Mouse (Mus musculus) MEL (cell line): ENCODE measurements around the gene Lrrc25. TPM values are rescaled to one million over a fixed set of nuclear protein-coding genes. Genes with fewer than 3 reads are reported as not detected.
A peak's percentile ranks its signal among the peaks of the same experiment; 100 is the strongest.

Source experiments
- DNase-seq: peaks from one replicate; pipeline ENCODE4 v3.0.0; 2011; ENCODE audit warnings: low read depth, low spot score
- H3K27ac ChIP-seq: 2 replicates; pipeline ENCODE4 v1.5.1; 2012; ENCODE audit warnings: low read depth, mild to moderate bottlenecking, control low read depth, low read length, moderate library complexity; ENCODE audit not compliant: control insufficient read depth
- H3K27me3 ChIP-seq, 2 experiments: fragments of 150-350 bp in 1 of 2; sonication (generic) in 1 of 2; 2 replicates each; pipeline ENCODE4 v1.6.1; 2012; ENCODE audit warnings: low read length in 2 of 2, mild to moderate bottlenecking in 2 of 2, improper control_type of control experiment in 1 of 2, moderate library complexity in 1 of 2; ENCODE audit not compliant: insufficient read depth in 2 of 2, control insufficient read depth in 1 of 2
- H3K36me3 ChIP-seq, 2 experiments: 2 replicates each; pipeline ENCODE4 v1.6.1; 2012 to 2014; ENCODE audit warnings: low read length in 2 of 2, improper control_type of control experiment in 1 of 2, inconsistent platforms in 1 of 2, mild to moderate bottlenecking in 1 of 2; ENCODE audit not compliant: insufficient read depth in 2 of 2, control insufficient read depth in 1 of 2
- H3K4me1 ChIP-seq, 2 experiments: fragments of 150-350 bp in 1 of 2; sonication (generic) in 1 of 2; 2 replicates each; pipeline ENCODE4 v1.6.1; 2012; ENCODE audit warnings: low read length in 2 of 2, improper control_type of control experiment in 1 of 2, mild to moderate bottlenecking in 1 of 2; ENCODE audit not compliant: insufficient read depth in 2 of 2, control insufficient read depth in 1 of 2
- H3K4me3 ChIP-seq, 2 experiments: fragments of 150-350 bp in 1 of 2; sonication (generic) in 1 of 2; 2 replicates each; pipeline ENCODE4 v1.5.1; 2012; ENCODE audit warnings: low read depth in 2 of 2, low read length in 2 of 2, mild to moderate bottlenecking in 2 of 2, moderate library complexity in 2 of 2, control low read depth in 1 of 2, improper control_type of control experiment in 1 of 2; ENCODE audit not compliant: control insufficient read depth in 1 of 2, insufficient read depth in 1 of 2
- H3K79me2 ChIP-seq: 2 replicates; pipeline ENCODE4 v1.6.1; 2012; ENCODE audit warnings: mild to moderate bottlenecking, low read length, moderate library complexity; ENCODE audit not compliant: control insufficient read depth, poor library complexity, insufficient read depth
- H3K9ac ChIP-seq: 2 replicates; pipeline ENCODE4 v1.6.1; 2012; ENCODE audit warnings: low read depth, mild to moderate bottlenecking, control low read depth, low read length, moderate library complexity; ENCODE audit not compliant: control insufficient read depth, poor library complexity, severe bottlenecking
- H3K9me3 ChIP-seq: fragments of 150-350 bp; sonication (generic); replicated peaks from 2 replicates; pipeline ENCODE4 v1.6.1; 2012; ENCODE audit warnings: mild to moderate bottlenecking, low read length, improper control_type of control experiment, moderate library complexity; ENCODE audit not compliant: insufficient read depth
- CHD2 ChIP-seq: IDR thresholded peaks from 2 replicates; pipeline ENCODE4 v1.6.1; 2011; ENCODE audit warnings: low read length, improper control_type of control experiment
- E2F4 ChIP-seq: IDR thresholded peaks from 2 replicates; pipeline ENCODE4 v1.6.1; 2011; ENCODE audit warnings: low read depth, low read length, improper control_type of control experiment, borderline replicate concordance
- GATA1 ChIP-seq: IDR thresholded peaks from 2 replicates; pipeline ENCODE4 v1.6.1; 2011; ENCODE audit warnings: low read depth, low read length, improper control_type of control experiment
- KAT2A ChIP-seq: conservative IDR thresholded peaks from 2 replicates; pipeline ENCODE4 v1.6.1; 2012; ENCODE audit warnings: low read depth, low read length, improper control_type of control experiment, inconsistent platforms
- MAFK ChIP-seq: IDR thresholded peaks from 2 replicates; pipeline ENCODE4 v1.6.1; 2011; ENCODE audit warnings: low read depth, mild to moderate bottlenecking, low read length, improper control_type of control experiment, borderline replicate concordance
- NELFE ChIP-seq: IDR thresholded peaks from 2 replicates; pipeline ENCODE4 v1.6.1; 2011; ENCODE audit warnings: low read depth, low read length, improper control_type of control experiment
- POLR2A ChIP-seq, 2 experiments: IDR thresholded peaks; 2 replicates each; pipeline ENCODE4 v1.6.1; 2011 to 2012; ENCODE audit warnings: low read length in 2 of 2, mild to moderate bottlenecking in 2 of 2, control low read depth in 1 of 2, improper control_type of control experiment in 1 of 2, low read depth in 1 of 2, moderate library complexity in 1 of 2; ENCODE audit not compliant: control insufficient read depth in 1 of 2, insufficient read depth in 1 of 2, poor library complexity in 1 of 2
- POLR2AphosphoS2 ChIP-seq: IDR thresholded peaks from 2 replicates; pipeline ENCODE4 v1.6.1; 2011; ENCODE audit warnings: low read length, improper control_type of control experiment
- RCOR1 ChIP-seq: IDR thresholded peaks from 2 replicates; pipeline ENCODE4 v1.6.1; 2012; ENCODE audit warnings: low read depth, mild to moderate bottlenecking, inconsistent platforms, low read length, improper control_type of control experiment
- SMC3 ChIP-seq: IDR thresholded peaks from 2 replicates; pipeline ENCODE4 v1.6.1; 2011; ENCODE audit warnings: low read depth, low read length, improper control_type of control experiment
- TBP ChIP-seq: IDR thresholded peaks from 2 replicates; pipeline ENCODE4 v1.8.0; 2011; ENCODE audit warnings: low read depth, low read length, improper control_type of control experiment
- TCF12 ChIP-seq: IDR thresholded peaks from 2 replicates; pipeline ENCODE4 v1.6.1; 2014; ENCODE audit warnings: low read depth, mild to moderate bottlenecking, inconsistent platforms, low read length, improper control_type of control experiment, moderate library complexity
- USF1 ChIP-seq: IDR thresholded peaks from 2 replicates; pipeline ENCODE4 v1.6.1; 2014; ENCODE audit warnings: low read depth, mild to moderate bottlenecking, inconsistent platforms, low read length, improper control_type of control experiment, moderate library complexity
- ZKSCAN1 ChIP-seq: IDR thresholded peaks from 2 replicates; pipeline ENCODE4 v1.6.1; 2012; ENCODE audit warnings: low read depth, mild to moderate bottlenecking, inconsistent platforms, low read length, improper control_type of control experiment, moderate library complexity
- ZMIZ1 ChIP-seq: IDR thresholded peaks from 2 replicates; pipeline ENCODE4 v1.6.1; 2012; ENCODE audit warnings: low read depth, mild to moderate bottlenecking, inconsistent platforms, low read length, improper control_type of control experiment, moderate library complexity
- polyA plus RNA-seq, 2 experiments: library from polyadenylated mRNA; stranded (reverse) in 1 of 2; unstranded in 1 of 2; fragments of >175 nt in 1 of 2; fragments of >200 nt in 1 of 2; gene quantifications; 2 replicates each; pipeline versions ENCODE4 v1.2.1 to v1.2.4; 2012; ENCODE audit warnings: low replicate concordance in 2 of 2, low read depth in 1 of 2; ENCODE audit not compliant: insufficient read length in 2 of 2, insufficient read depth in 1 of 2, missing spikeins in 1 of 2
- total RNA-seq: library from RNA; depleted of rRNA; stranded (reverse); fragments of 300-350 nt; gene quantifications from 2 replicates; pipeline ENCODE4 v1.2.3, GENCODE M21; 2012

Gene Lrrc25
- total and polyA plus RNA-seq, 3 experiments = 0.39 to 1.1 TPM; not detected in 1

DNA sequence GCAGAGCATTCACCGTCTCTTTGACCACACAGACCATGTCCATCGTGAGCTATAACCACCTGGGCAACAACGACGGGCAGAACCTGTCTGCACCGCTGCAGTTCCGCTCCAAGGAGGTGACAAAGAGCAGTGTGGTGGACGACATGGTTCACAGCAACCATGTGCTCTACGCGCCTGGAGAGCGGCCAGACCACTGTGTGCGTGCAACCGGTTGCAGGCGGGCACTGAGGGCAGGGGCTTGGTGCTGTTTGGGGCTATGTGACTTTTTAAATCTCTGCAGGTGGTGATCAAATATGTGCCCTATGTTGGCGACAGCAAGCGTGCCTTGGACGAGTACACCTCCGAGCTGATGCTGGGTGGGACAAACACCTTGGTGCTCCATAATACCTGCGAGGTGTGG lies 19.7 kb upstream of the Lrrc25 start:
- Histone ChIP-seq H3K27me3 (no peaks in the 10 kb centered on the region), H3K79me2 (peaks cover 7% of the 10 kb centered on the region), H3K4me3 (no peak overlapping the region), H3K27ac (no peak overlapping the region), H3K4me1 (peaks cover 3 to 11% of the 10 kb centered on the region in 2 experiments; a peak in 3 of 4 replicates), H3K9me3 (no peaks in the 10 kb centered on the region), H3K9ac (no peak overlapping the region), H3K36me3 (no peaks in the 10 kb centered on the region; a peak in 1 of 4 replicates)
- no peak for DNase-seq
- TF ChIP-seq TCF12 = no peak
- no peak for TF ChIP-seq USF1
- no peak for TF ChIP-seq SMC3
- no peak for TF ChIP-seq POLR2A (IDR thresholded peaks at IDR 0.05; ENCODE audit: control insufficient read depth in 1 of 2, insufficient read depth in 1 of 2, low read depth in 1 of 2, low read length in 2 of 2, poor library complexity in 1 of 2)
- TF ChIP-seq GATA1 = no peak
- no peak for TF ChIP-seq TBP
- no peak for TF ChIP-seq RCOR1
- no peak for TF ChIP-seq ZKSCAN1
- TF ChIP-seq ZMIZ1 = no peak
- no peak for TF ChIP-seq E2F4
- no peak for TF ChIP-seq NELFE
- no peak for TF ChIP-seq KAT2A
- TF ChIP-seq MAFK = no peak
- no peak for TF ChIP-seq CHD2

- Histone ChIP-seq H3K27me3 (no peaks in the 10 kb centered on the region), H3K4me3 (no peak overlapping the region), H3K4me1 (peaks cover 3 to 11% of the 10 kb centered on the region in 2 experiments; a peak in 3 of 4 replicates), H3K27ac (no peak overlapping the region), H3K36me3 (no peaks in the 10 kb centered on the region; a peak in 1 of 4 replicates), H3K9me3 (no peaks in the 10 kb centered on the region), H3K79me2 (peaks cover 7% of the 10 kb centered on the region), H3K9ac (no peak overlapping the region)
- TF ChIP-seq RCOR1 = no peak
- TF ChIP-seq POLR2AphosphoS2 = peak; percentile 56
- DNase-seq = no peak
Measured at GRCm38 (mm10) chr8:70596775-70597416, 19.1 kb upstream of the Lrrc25 start.
